Mouse (Mus musculus) brain, embryonic 14.5 days (tissue): ENCODE data around the gene Pxdn. TPM values are rescaled to one million over a fixed set of nuclear protein-coding genes. Genes with fewer than 3 reads are reported as not detected.

ENCODE experiments used
- DNase-seq: peaks from one replicate; pipeline ENCODE4 v3.0.0-alpha.2; 2011; ENCODE audit warnings: low read depth
- CTCF ChIP-seq: fragments of 200-500 bp; IDR thresholded peaks from 2 replicates; pipeline ENCODE4 v1.5.1; 2012; ENCODE audit warnings: inconsistent platforms, mild to moderate bottlenecking, moderate library complexity, borderline replicate concordance; ENCODE audit not compliant: insufficient read depth, insufficient read length; ENCODE audit errors: extremely low read depth
- POLR2A ChIP-seq: fragments of 200-500 bp; IDR thresholded peaks from 2 replicates; pipeline ENCODE4 v1.6.1; 2012; ENCODE audit warnings: mild to moderate bottlenecking, inconsistent platforms, borderline replicate concordance; ENCODE audit not compliant: poor library complexity, insufficient read depth, insufficient read length, severe bottlenecking; ENCODE audit errors: extremely low read depth
- polyA plus RNA-seq: library from polyadenylated mRNA; depleted of rRNA; stranded (reverse); fragments of >200 nt; gene quantifications from 2 replicates; pipeline ENCODE4 v1.2.3, GENCODE M21; 2012; rRNA removed

Pxdn gene
- polyA plus RNA-seq, 1 experiment: 174 TPM

DNA sequence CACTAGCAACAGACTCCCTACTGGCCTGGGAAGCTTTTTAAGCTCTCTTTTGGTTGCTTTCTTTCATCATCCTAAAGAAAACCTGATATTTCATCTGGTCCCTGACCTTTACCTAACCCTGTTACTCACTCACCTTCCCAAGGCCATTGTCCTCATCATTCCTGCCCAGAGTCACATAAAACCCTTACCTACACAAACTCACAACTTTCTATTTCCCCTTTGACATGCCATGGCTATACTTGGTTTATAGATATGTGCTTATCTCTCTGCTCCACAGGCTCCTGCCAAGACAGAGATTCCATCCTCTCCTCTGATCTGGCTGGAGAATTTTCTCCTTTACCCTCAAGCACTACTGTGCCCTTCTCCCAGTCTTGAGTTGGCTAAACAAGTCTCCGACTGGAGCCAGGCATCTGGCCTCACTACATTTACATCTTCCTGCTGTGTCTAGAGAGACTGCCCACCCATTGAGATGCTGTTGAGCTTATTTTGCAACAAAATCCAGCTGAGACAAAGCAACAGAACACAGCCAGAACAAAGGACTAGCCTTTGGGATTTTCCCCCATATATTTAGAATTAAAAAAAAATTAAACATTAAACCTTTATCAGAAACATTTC is 124.2 kb downstream of the Pxdn start:
- no peak for TF ChIP-seq CTCF
- TF ChIP-seq POLR2A: no peak
- no peak for DNase-seq

DNA sequence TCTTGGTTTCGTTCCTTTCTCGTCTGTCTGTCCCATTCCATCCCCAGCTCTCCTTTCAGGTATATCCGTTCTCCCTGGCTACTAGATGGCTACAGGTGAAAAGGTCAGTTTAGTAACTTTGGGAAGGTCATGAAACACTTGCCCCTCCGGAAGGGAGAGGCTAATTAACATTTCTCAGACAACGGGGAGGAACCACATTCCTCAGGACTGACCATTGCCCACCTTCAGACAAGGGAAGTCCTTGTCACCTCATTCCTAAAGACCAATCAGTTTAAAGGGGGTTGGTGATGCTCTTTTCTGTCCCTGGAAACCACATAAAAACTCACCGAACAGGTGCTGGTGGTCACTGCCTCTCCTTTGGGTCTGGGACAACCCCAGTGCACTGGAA is 124.7 kb downstream of the Pxdn start:
- DNase-seq: no peak
- TF ChIP-seq CTCF (no peak), POLR2A (no peak)

Other genes with a start within 250 kb of the Pxdn start
- 0.19 and 0.26 TPM in 2 replicates for gene Tpo, start 195.0 kb downstream of the Pxdn start, polyA plus RNA-seq